In genomic region chr16:23102340-23103037, GRCm38 (mm10) we compare ENCODE assay signal across 8 mouse cellular contexts. TPM values are rescaled to one million over a fixed set of nuclear protein-coding genes. Genes with fewer than 3 reads are reported as not detected.
DNase-seq lines count a peak whose midpoint lies in the region; ATAC-seq and TF ChIP-seq lines count a peak whose summit lies in the region.

No protein-coding gene starts in this region.

- H3K36me3 ChIP-seq in kidney, adult 2 months (ENCODE audit: control insufficient read depth, insufficient read depth, low read length), result no peaks in the 10 kb centered on the region
- H3K36me3 ChIP-seq in embryonic facial prominence, embryonic 14.5 days (ENCODE audit: control insufficient read depth, insufficient read depth, low read length), result no peaks in the 10 kb centered on the region
- no peaks in the 10 kb centered on the region for H3K36me3 ChIP-seq in limb, embryonic 12.5 days
- no peaks in the 10 kb centered on the region for H3K36me3 ChIP-seq in small intestine, adult 2 months (ENCODE audit: control insufficient read depth, insufficient read depth, low read length)

- no peaks in the 10 kb centered on the region for H3K4me1 ChIP-seq in kidney, adult 2 months (ENCODE audit: control insufficient read depth, insufficient read depth, low read length)
- H3K4me1 ChIP-seq in embryonic facial prominence, embryonic 14.5 days (ENCODE audit: control insufficient read depth, insufficient read depth, low read length), result 0 out of 2 replicates have a peak, but pooled peaks cover 3% of the 10 kb centered on the region
- peaks cover 17% of the 10 kb centered on the region for H3K4me1 ChIP-seq in limb, embryonic 12.5 days (replicated peaks)
- no peaks in the 10 kb centered on the region for H3K4me1 ChIP-seq in small intestine, adult 2 months (ENCODE audit: control insufficient read depth, insufficient read depth, insufficient read length, low read length)

- no peak overlapping the region for H3K27ac ChIP-seq in kidney, adult 2 months (ENCODE audit: insufficient read depth, low read depth, low read length)
- no peak overlapping the region for H3K27ac ChIP-seq in embryonic facial prominence, embryonic 14.5 days (replicated peaks; ENCODE audit: low read depth, low read length)
- no peak overlapping the region for H3K27ac ChIP-seq in limb, embryonic 12.5 days
- H3K27ac ChIP-seq in small intestine, adult 2 months (ENCODE audit: insufficient read depth, low read depth, low read length), result peak overlapping the region; percentile 56

- H3K4me2 ChIP-seq in embryonic facial prominence, embryonic 14.5 days (ENCODE audit: low read depth, low read length), result peak overlapping the region; percentile 46
- peak overlapping the region; percentile 62 for H3K4me2 ChIP-seq in limb, embryonic 12.5 days

- no peak for ATAC-seq in embryonic facial prominence, embryonic 14.5 days (ENCODE audit: low read depth)
- ATAC-seq in limb, embryonic 12.5 days (ENCODE audit: insufficient number of reproducible peaks, insufficient read depth, low FRiP score, low TSS enrichment, low read depth), result no peak

- no peaks in the 10 kb centered on the region for H3K9me3 ChIP-seq in embryonic facial prominence, embryonic 14.5 days (ENCODE audit: control insufficient read depth, low read length)
- H3K9me3 ChIP-seq in limb, embryonic 12.5 days, result no peaks in the 10 kb centered on the region

- H3K9ac ChIP-seq in embryonic facial prominence, embryonic 14.5 days (ENCODE audit: low read depth, low read length), result peak overlapping the region; percentile 27; the same call in 1 of the 2 replicates
- H3K9ac ChIP-seq in limb, embryonic 12.5 days (replicated peaks), result peak overlapping the region; percentile 51

- H3K27me3 ChIP-seq in kidney, adult 2 months (replicated peaks; ENCODE audit: control insufficient read depth, insufficient read depth, low read length), result no peaks in the 10 kb centered on the region
- peaks cover 11% of the 10 kb centered on the region for H3K27me3 ChIP-seq in embryonic facial prominence, embryonic 14.5 days (replicated peaks; ENCODE audit: control insufficient read depth, insufficient read depth, low read length)
- no peaks in the 10 kb centered on the region for H3K27me3 ChIP-seq in limb, embryonic 12.5 days
- H3K27me3 ChIP-seq in small intestine, adult 2 months (ENCODE audit: control insufficient read depth, insufficient read depth, low read length), result no peaks in the 10 kb centered on the region

- H3K4me3 ChIP-seq in kidney, adult 2 months (ENCODE audit: insufficient read depth, low read depth, low read length), result peak overlapping the region; percentile 47
- H3K4me3 ChIP-seq in embryonic facial prominence, embryonic 14.5 days (ENCODE audit: low read depth, low read length), result peak overlapping the region; percentile 24
- H3K4me3 ChIP-seq in limb, embryonic 12.5 days (replicated peaks), result peak overlapping the region; percentile 44
- peak overlapping the region; percentile 58 for H3K4me3 ChIP-seq in small intestine, adult 2 months (ENCODE audit: low read depth, low read length)

- no peak for DNase-seq in kidney, adult 2 months
- no peak for DNase-seq in kidney, adult 9 months
- no peak for DNase-seq in embryonic facial prominence, embryonic 14.5 days (ENCODE audit: low spot score)
- no peak for DNase-seq in gastrocnemius, postnatal 4 days (ENCODE audit: low spot score in 2 of 2)
- DNase-seq in gastrocnemius, adult 18-20 months (ENCODE audit: low spot score), result no peak
- no peak for DNase-seq in layer of hippocampus, postnatal 25 days (ENCODE audit: extremely low spot score in 1 of 2, low spot score in 1 of 2)

- no peak for TF ChIP-seq POLR2A in kidney, adult 2 months (IDR thresholded peaks at IDR 0.05; ENCODE audit: low read depth, low read length)
- no peak for TF ChIP-seq POLR2A in small intestine, adult 2 months (IDR thresholded peaks at IDR 0.05; ENCODE audit: low read depth, low read length)

- 12% methylated on average over 15 of the region's 15 CpGs for WGBS in kidney, adult 2 months
- WGBS in embryonic facial prominence, embryonic 14.5 days, result 12% methylated on average over 15 of the region's 15 CpGs
- WGBS in limb, embryonic 12.5 days, result 9% methylated on average over 15 of the region's 15 CpGs
- WGBS in small intestine, adult 2 months, result 6% methylated on average over 15 of the region's 15 CpGs

- no peak for TF ChIP-seq CTCF in kidney, adult 2 months (conservative IDR thresholded peaks at IDR 0.05; ENCODE audit: insufficient read depth, insufficient read length, low read depth, low read length)
- no peak for TF ChIP-seq CTCF in small intestine, adult 2 months (IDR thresholded peaks at IDR 0.05; ENCODE audit: extremely low read depth, insufficient read length, insufficient replicate concordance, low read depth, low read length)

RNA-seq across cellular contexts. Expression of gene Eif4a2, which starts 4.8 kb away (rescaled TPM):
- 111 and 143 TPM in 2 replicates for polyA plus RNA-seq in kidney, adult 2 months (2012; rRNA removed)
- 249 and 268 TPM in 2 replicates for polyA plus RNA-seq in embryonic facial prominence, embryonic 14.5 days (2014; fragmentation: Nextera tagmentation; extraction: Ambion mirVana)
- polyA plus RNA-seq in limb, embryonic 12.5 days (2016; fragmentation: Nextera tagmentation; extraction: Ambion mirVana), result 237 and 250 TPM in 2 replicates
- 9.0 and 17.2 TPM in 2 replicates for polyA plus RNA-seq in small intestine, adult 2 months (2012; rRNA removed)
- 100 to 1,000 TPM; 274 to 300 TPM for total RNA-seq in gastrocnemius, postnatal 4 days (2021)
- 100 to 1,000 TPM; 405 to 416 TPM for total RNA-seq in gastrocnemius, adult 18-20 months (2021)
- total RNA-seq in layer of hippocampus, postnatal 25 days (2021), result 100 to 1,000 TPM; 898 to 914 TPM

RNA-seq across cellular contexts. Expression of gene Rfc4, which starts 25.0 kb away (rescaled TPM):
- 0.38 and 0.48 TPM in 2 replicates for polyA plus RNA-seq in kidney, adult 2 months (2012; rRNA removed)
- polyA plus RNA-seq in embryonic facial prominence, embryonic 14.5 days (2014; fragmentation: Nextera tagmentation; extraction: Ambion mirVana), result 89.8 and 97.4 TPM in 2 replicates
- polyA plus RNA-seq in limb, embryonic 12.5 days (2016; fragmentation: Nextera tagmentation; extraction: Ambion mirVana), result 175 and 179 TPM in 2 replicates
- 0.25 and 0.98 TPM in 2 replicates for polyA plus RNA-seq in small intestine, adult 2 months (2012; rRNA removed)
- total RNA-seq in gastrocnemius, postnatal 4 days (2021), result 10 to 100 TPM; 16.2 to 16.4 TPM
- total RNA-seq in gastrocnemius, adult 18-20 months (2021), result 1 to 10 TPM; 7.1 to 7.5 TPM
- 1 to 10 TPM; 4.8 TPM for total RNA-seq in layer of hippocampus, postnatal 25 days (2021)

RNA-seq across cellular contexts. Expression of gene Adipoq, which starts 43.8 kb away (rescaled TPM):
- polyA plus RNA-seq in kidney, adult 2 months (2012; rRNA removed), result 68.9 and 86.8 TPM in 2 replicates
- polyA plus RNA-seq in embryonic facial prominence, embryonic 14.5 days (2014; fragmentation: Nextera tagmentation; extraction: Ambion mirVana), result 5.9 and 18.4 TPM in 2 replicates
- not detected in 2 replicates for polyA plus RNA-seq in limb, embryonic 12.5 days (2016; fragmentation: Nextera tagmentation; extraction: Ambion mirVana)
- 1.0 and 2.5 TPM in 2 replicates for polyA plus RNA-seq in small intestine, adult 2 months (2012; rRNA removed)
- 10 to 100 TPM; 35.8 to 82.7 TPM for total RNA-seq in gastrocnemius, postnatal 4 days (2021)
- 10 to 100 TPM; 10.9 to 32.0 TPM for total RNA-seq in gastrocnemius, adult 18-20 months (2021)
- not detected for total RNA-seq in layer of hippocampus, postnatal 25 days (2021)

RNA-seq across cellular contexts. Expression of gene Kng1, which starts 44.8 kb away (rescaled TPM):
- polyA plus RNA-seq in kidney, adult 2 months (2012; rRNA removed), result 0.41 and 0.43 TPM in 2 replicates
- 0.17 TPM in 1 of 2 replicates, not detected in the other for polyA plus RNA-seq in embryonic facial prominence, embryonic 14.5 days (2014; fragmentation: Nextera tagmentation; extraction: Ambion mirVana)
- 0.15 and 0.17 TPM in 2 replicates for polyA plus RNA-seq in limb, embryonic 12.5 days (2016; fragmentation: Nextera tagmentation; extraction: Ambion mirVana)
- polyA plus RNA-seq in small intestine, adult 2 months (2012; rRNA removed), result not detected in 2 replicates
- 1 to 10 TPM in 1 of 2 experiments, under 1 TPM in 1; 0.52 to 8.6 TPM for total RNA-seq in gastrocnemius, postnatal 4 days (2021)
- under 1 TPM in 1 of 2 experiments, not detected in 1; 0.74 TPM for total RNA-seq in gastrocnemius, adult 18-20 months (2021)
- total RNA-seq in layer of hippocampus, postnatal 25 days (2021), result not detected

Comparison
In these comparisons a context has a peak if more than half of its experiments do, and no peak if none do; other contexts are left out.
1. RNA of gene Rfc4, which starts 25.0 kb away (polyA plus RNA-seq): 175 to 179 TPM in limb, embryonic 12.5 days and 89.8 to 97.4 TPM in embryonic facial prominence, embryonic 14.5 days; 0.25 to 0.98 TPM in small intestine, adult 2 months and 0.38 to 0.48 TPM in kidney, adult 2 months; every median in the first group is over 10 times any median in the second.
2. Peak in every context shown above with its lines, with median percentiles within 50 percentile points of each other: H3K4me3 ChIP-seq.